Mouse (Mus musculus) cerebellum, postnatal 10 days (tissue): ENCODE measurements at regions not wholly inside any gene's neighbourhood (a gene's known extent, or its start where the extent isn't known, plus 50 kb on each side); places are given as distances from the start of the nearest gene placed in this dataset.

ENCODE experiments used
- DNase-seq, 2 experiments: peaks; one replicate each; pipeline ENCODE4 v3.0.0; 2021; ENCODE audit warnings: mixed read lengths in 2 of 2

DNA sequence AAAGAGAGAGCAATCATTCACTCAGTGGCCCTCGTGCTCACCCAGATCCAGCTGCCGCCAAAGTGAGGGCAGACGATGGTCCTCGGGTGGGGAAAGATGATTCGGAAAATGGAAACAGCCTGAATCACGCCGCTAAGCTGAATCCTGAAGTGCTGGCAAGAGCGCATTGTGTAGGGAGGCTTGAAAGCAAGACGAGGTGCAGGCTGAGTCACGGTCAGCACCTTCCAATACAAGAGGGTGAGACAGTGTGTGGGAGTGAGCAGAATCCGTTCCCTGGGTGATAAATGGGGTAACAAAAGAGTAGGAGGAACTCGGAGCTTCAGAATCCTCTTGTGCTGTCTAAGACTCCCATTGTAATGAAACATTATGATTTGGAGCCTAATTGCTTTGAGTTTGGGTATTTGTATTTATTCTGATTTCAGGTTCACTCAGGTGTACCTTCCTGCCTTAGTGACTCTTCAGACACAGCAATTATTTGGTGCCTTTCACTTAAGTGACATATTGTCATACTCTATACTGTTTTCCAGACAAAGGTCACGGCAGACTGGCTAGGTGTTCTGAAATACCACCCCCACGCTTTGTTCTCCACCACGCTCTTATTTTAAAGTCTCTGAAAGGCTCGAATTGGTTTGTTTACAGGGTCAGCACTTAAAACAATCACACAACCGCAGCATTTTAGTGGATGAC is 70.0 kb downstream of the Mbip start:
- DNase-seq, result peak; percentile 3 to 8

DNA sequence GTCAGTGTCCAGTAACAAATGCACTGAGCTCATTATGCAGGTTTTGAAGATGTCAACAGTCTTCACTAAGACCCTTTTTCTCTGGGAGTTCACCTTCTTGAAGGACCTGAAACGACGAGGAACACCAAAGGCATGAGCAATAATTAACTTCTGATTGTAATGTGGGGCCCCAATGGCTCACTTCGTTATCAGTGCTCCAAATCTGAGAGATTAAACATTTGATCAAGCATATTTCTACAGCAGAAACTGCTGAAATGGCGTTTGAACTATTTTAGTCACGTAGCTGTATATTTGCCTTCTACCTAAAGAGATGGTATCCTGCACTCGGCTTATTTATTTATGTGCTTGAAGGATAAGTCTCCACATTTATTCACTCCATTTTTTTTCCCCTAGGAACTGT is 80.6 kb downstream of the Mbip start:
- no peak for DNase-seq

DNA sequence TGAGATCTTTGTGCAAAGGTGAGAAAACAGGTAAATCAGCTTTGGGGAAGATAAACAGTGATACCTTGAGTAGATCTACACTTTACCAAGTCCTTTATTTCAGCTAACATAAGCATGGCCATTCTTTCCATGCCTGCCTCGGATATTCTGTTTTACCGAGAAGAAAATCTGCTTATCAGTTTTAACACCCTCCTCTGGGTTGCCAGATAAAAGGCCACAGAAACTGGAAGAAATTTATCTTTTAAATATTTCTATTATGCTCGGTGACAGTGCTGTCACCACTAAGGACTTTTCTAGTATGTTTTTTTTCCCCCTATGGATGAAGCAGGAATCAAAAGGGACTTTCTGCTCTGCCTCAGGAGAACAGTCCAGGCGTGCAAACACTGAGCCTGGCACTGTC is 84.2 kb downstream of the Mbip start:
- DNase-seq, result no peak

DNA sequence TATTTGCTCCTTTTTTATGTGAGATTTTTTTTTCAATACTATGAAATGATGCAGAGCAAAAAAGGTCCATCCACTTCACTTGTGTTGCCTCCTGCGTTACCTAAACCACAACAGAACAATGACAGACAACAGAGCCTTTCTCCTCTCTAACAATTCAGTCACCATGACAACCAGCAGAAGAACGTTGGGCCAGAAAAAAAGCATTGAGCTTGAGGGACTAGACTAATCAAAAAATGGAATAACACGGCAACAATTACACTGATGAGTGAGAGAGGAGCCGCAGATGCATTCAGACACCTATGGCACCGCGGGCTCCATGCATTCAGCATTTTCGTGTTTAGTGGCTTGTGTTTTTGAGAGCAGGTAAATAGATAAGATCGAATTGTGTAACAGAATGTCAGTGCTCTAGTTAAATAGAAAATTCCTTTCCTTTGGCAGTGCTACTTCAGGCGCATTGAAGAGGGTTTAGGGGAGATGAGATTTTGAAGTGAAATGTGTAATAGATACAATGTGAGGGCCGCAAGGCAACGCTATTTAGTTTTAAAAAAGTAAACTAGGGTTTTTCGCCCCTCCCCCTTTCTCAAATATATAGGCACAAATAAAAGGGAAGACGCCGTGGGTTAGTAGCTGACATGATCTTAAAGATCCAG is 87.2 kb downstream of the Mbip start:
- no peak for DNase-seq

DNA sequence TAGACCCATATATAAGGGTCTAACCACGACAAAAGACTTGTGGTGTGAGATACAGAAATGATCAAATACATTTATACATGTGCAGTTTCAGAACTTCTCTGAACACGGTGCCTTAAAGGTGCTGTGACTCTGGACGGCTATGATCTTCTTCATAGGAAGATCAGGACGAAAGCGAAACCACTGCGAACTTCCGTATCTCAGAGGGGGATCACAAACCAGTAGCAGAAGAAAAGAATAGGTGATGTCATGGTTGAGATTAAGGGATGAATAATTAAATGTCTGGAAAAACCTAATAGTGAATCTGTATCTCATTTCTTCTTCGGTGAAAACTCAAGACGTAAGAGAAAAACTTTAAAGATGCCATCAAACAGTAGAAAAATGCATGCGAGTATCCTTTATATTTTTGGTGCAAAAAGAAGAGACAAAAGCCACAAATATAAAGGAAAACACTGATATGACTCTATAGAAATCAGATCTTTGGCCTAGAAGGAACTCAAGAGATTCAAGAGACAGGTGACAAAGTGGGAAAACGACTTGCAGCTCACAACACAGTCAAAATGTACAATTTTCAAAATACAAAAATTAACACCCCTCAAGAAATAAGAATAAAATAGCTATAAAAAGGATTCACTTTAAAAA is 89.3 kb downstream of the Mbip start:
- DNase-seq, result no peak

DNA sequence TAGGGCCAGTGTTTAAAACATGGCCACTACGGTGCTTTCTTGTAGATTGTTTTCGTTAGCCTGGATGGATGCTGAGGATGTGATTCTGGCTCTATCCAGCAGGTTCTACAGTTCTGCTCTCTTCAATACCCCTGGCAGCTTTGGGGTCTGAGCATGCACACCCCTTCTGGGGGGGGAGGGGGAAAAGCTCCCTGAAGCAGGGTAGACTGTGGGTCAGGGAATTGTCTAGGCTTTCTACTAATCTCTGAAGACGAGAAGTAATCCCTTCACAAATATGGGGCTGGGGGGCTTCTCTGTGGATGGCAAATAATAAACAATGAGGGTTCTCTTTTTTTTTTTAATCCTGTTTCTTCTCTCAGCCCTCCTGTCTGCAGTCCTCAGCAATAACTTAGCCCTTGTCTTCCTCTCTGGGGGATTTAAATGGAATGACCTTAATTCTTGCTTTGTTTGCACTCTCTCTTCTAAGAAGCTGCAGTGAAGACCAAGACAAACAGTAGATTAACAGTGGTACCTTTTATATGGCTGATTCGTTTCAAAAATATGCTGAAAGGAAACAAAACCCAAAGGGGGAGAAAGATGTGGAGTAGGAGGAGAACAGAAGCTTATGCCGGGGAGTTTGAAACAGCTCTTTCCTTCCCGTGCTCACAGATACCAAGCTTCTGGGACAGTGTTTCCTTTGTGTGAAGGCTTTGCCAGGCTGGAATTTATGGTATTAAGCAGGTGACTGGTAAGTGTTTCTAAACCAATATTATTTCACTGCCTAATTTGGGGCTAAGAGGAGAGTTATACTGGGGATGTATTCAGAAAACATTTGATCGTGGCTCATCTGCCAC is 92.9 kb downstream of the Mbip start:
- no peak for DNase-seq

DNA sequence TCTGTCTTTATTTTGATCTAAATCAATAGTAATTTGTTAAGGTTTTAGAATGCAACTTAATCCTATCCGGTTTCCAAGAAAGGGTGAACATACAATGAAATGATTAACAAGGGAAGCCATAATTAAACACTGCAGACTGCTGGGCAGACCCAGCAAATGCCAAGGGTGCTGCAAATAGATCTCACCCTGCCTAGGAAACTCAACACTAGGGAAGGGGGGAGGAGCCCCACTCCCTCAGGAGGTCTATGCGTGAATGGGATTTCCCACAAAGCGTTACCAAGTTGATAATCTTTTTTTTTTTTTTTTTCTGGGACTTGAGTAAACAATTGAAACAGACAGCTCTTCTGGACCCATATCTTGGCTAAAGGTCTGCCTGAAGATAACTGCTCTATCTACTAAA is 95.4 kb downstream of the Mbip start:
- no peak for DNase-seq

DNA sequence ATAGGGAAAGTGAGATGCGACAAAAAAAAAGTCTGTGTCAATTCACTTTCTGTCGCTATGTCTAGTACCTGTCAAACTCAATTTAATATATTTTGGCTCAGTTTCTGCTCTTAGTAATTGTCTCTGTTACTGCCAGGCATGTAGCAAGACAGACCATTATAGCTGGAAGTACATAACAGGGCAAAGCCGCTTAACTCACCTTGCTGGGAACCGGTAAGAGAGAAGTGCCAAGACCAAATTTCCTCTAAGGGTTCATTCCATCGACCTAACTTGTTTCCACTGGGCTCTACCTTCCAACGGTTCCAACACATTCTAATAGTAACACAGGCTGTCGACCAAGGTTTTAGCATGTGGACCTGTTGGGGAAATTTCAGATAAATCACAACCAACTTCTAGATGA is 99.3 kb downstream of the Mbip start:
- no peak for DNase-seq

DNA sequence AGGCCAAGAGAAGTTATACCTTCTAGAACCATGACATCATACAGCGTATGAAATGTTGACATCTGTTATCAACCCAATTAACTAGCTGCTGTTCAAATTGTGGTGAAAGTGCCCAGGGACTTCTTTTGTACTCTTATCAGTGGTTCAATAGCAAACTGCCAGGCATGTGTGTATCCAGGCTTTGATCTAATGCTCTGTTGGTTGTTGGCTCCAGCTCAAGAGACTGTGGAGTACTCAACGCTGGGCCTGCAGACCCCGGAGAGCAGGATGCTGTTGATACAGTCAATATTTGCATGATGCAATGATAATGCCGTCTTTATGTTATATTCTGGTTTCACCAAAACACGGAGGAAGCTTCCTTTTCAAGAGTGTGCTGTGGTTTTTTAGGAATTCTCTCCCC is 102.9 kb downstream of the Mbip start:
- DNase-seq, result peak; percentile 5 to 28

DNA sequence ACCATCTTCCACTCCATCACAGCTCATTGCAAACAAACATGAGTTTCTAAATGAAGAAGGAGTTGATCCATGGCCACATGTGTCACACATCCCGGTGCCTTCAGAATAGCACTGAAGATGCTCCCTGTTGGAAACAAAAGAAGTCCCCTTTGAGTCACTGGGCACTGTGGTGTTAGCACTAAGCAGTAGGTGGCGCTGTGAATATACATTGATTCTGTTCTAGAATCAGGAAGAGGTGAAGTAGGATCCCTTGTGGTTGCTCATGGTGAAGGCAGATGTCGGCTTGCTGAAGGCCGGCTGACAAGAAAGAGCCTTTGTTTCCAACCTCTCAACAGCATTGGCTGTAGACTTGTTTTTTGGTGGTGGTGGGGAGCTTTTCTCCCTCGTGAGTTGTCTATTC is 104.0 kb downstream of the Mbip start:
- DNase-seq, result peak; percentile 57 to 60

DNA sequence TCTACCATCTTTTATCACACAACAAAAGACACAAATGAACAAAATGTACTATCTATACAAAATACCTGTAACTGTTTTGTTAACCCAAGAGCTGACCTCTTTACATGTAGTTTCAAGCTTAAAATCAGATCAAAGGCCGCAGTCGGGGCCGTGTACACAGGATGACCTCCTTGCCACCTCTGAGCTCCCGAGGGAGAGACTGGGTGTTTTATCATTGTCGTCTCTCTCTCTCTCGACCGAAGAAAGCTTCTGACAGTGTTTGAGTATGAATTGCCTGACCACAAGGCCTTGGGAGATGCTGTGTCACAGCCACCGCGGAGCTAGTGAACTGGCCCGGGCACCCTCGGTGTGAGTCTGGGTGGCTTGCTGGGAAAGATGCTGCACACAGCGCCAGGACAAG is 105.5 kb downstream of the Mbip start:
- DNase-seq, result no peak

DNA sequence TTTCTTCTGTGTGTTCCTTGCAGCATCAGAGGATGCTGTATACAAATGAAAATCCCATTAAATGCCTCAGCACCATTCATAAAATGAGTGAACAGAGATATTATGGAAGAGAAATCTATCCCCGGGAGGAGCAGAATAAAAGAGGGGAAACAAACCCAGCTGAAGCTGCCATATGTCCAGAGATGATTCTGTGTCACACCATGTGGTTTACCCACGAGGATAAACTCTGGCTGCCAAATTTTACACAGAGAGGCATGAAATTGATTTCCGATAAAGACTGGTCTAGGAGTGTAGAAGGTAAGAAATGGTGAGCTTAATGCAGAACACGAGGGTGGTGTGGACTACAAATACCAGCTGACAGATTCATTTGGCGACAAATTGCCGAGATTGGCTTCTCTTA is 111.1 kb downstream of the Mbip start:
- DNase-seq, result no peak

DNA sequence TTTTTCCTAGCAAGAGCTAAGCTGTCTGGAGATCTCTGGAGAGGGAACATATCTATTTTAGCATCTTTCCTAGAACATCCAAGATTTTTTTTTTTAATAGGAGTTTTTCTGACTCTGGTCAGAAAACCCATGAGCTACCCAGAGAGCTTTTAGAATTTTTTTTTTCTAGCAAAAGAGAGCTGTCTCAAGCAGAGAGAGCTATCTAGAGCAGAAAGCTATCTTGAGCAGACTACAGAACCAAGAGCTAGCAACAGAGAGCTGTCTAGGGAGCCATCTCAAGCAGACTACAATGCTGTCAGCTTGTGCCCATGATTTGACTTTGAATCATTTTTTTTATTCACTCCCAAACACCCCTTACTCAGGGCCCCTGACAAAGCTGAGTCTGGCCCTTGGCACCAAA is 112.5 kb downstream of the Mbip start:
- no peak for DNase-seq

DNA sequence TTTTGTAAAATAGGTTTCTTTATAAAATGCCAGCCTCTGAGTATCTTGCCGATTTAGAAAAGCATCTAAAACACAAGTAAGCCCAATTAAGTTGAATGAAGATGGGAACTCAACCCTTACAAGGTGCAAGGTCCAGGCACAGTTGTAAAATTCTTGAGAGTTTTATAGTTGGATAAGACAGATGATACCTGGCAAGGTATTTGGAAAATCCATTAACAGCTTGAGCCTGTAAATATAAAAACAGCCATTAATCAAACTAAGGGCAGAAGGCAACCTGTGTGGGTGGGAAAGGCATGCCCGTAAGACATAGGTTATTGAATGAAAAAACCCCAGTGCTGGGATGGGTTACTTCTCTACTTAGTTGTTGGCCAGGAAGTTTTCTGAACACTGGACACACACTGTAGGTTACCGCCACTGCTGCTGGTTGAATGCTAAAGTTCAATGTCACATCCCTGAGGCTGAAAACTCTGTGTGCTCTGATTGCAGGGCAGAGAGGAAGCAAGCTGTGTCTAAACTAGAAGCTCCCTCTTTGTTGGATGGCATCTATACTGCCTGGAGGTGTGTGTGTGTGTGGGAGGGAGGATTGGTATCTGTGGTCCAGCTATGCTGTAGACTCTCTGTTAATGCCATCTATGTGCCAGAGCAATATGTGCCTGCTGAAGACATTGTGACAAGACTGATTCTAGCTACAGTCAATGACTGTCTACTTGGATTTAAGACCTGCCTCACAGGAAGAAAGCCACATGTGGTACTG is 121.4 kb downstream of the Mbip start:
- no peak for DNase-seq

DNA sequence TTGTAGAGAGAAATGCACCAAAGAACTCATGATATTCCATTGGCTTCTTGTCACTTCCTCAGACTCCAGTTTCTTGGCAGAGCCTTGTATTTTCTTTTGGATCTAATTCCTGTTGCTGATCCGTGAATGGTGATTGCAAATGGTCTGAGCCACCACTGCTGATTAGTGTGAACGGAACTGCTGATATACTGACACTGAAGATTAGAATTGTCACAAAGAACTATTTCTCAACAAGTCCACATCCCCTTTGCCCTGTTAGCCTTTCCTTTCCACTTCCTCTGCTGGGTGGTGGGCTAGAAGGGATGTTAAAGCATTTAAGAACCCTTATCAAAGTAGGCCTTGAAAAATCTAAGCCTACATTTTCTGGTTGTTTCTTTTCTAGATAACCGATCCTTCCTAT is 152.2 kb downstream of the Mbip start:
- no peak for DNase-seq

DNA sequence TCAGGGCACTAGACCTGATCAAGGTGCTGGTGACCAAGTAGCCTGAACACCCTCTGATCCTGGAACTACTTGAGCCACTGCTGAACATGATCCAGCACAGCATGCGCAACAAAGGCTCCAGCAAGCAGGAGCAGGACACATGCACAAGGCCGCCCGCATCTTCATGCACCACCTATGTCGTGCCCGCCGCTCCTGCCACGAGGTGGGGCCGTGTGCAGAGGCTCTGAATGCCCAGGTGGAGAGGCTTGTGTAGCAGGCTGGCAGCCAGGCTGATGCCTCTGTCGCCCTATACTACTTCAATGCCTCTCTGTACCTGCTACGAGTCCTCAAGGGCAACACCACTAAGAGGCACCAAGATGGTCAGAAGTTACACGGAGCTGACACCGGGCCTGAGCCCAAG is 156.1 kb downstream of the Mbip start:
- DNase-seq, result no peak

DNA sequence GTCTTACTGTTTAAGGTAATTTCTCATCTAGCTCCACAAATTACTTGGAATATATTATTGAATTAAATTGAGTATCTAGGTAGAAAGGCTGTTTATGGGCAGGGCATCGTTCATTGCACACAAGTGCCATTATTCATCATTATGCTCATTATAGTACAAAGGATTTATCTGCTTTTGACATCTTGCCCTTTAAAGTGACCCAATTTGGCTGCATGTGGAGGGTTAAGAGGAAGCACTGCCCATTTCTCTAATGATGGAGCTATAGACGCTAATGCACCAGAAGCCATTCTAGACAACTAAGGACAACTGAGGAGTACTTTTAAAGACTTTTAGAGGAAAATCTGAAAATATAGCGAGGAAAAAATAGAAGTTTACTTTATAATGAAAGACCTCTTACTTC is 185.0 kb downstream of the Mbip start:
- DNase-seq, result no peak

DNA sequence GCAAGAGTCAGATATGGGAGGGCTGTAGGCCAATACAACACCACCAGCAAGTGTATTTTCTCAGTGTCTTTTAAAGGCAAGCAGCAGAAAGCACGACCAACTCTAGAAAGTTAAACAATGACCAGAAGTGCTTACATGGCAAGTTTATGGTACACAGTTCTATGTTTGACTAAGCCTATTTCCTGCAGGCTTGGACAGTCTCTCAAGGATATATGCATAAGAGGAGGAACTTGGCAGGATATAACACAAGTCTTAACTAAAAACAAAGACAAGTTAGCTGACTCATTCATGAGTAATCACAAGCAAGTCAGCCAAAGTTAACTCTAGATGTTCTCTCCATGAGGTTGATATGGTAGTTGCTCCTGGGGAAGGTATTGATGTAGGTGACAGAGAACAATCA is 201.3 kb downstream of the Mbip start:
- DNase-seq, result no peak

DNA sequence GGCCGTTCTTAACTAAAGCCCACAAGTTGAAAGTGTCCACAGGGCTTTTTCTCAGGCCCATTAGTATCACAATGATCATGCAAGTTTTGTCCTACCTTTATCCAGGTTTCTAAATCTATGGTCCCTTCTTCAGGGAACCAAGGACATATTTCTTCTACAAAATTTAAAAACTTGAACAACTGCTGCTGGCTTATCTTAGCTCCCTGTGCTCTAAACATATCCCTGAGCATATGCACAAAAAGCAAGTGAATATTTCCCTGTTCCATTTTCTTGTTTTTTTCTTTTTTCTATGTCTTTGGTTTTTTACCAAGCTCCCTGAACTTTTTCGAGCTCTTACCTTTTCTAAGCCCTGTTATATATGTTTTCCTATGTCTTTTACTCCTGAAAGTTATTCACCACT is 201.9 kb downstream of the Mbip start:
- DNase-seq, result no peak

DNA sequence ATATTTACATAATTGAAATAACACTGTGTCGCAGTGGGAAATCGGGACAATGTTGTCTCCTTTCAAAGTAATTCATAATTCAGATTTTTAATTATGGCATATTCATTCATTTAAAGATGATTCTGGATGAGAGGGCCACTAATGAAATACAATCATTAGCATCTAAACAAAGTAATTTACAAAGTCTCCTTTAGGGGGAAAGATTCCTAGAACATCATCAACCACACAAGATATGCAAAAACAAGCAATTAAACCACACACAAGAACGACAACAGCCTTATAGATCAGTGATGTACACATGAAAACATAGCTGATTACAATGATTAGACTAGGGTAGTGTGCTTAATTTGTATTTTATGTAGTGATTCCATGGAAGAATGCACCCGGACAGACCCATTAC is 231.2 kb downstream of the Mbip start:
- no peak for DNase-seq

DNA sequence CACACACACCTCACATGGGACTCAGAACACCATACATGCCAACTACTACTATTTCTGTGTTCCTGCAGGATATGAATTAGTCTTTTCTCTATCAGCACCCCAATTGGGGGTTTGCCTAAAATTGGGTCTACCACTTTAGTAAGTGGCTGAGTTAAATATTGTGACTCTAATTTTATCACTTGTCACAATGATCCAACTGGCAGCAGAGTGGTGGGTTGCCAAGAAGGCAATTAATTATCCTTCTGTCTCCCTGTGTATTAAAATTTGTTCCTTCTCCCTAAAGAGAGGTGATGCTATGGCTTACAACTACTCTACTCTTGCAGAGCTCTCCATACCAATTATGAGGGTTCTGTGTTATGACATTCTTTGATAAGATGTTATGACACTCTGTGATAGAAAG is 245.3 kb downstream of the Brms1l start:
- DNase-seq, result no peak

DNA sequence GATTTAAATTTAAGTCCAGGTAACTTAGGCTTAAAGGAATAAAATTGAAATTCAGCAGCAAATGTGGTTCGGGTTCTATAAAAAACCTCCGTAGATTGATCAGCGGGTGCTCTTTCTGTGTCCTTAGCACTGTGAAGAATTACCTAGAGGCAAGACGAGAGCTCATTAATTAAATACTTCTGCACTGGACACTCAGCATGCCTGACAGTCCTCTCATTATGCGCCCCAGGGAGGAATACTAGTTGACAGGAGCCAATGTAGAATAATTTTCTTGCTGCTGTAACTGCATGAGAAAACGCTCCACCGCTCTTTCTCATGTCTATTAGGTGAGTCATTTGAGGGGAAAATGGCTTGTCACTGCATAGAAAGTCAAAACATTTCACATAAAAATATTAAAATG is 228.1 kb downstream of the Brms1l start:
- DNase-seq, result no peak

DNA sequence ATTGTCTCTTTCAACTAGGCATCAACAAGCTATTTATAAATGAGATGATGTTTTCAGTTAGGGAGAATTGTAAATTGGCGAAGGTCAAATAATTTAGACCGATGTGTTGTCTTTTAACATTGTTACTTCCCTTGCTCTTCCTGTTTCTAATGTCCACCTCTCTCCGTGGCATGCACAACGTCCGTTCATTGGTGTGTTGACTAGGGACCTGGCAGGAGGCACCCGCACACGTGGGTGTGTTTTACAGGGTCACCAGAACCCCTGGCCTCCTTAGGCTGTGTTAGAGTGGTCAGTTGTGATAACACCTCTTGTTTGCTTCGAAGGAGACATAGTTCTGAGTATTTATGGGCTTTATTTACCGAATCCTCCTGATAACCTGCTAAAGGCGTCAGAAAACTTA is 222.8 kb downstream of the Brms1l start:
- DNase-seq, result no peak
